Mouse (Mus musculus) urinary bladder, adult 18-20 months (tissue): ENCODE data around the gene Megf11.

ENCODE experiments used
- DNase-seq, 2 experiments: peaks; one replicate each; pipeline ENCODE4 v3.0.0; 2022; ENCODE audit warnings: low spot score in 2 of 2, mixed read lengths in 2 of 2

The Megf11 gene

DNA sequence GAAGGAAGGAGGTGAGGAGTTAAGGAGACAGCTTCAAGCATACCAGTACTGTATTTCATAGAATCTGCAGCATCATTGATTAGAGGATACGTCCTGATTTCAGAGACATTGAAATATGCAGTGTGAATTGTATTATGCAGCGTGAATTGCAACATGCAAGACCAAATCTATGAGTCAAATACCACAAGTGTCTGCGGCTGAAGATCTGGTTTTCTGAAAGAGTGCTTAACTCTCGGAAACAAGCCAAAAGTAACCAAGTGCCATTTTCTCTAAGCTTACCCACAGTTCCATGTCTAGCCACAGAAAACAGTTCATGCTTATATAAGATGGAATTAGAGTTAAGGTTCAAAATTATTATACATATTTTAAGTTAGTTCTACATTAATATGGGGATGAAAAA, 362.3 kb downstream of the Megf11 start:
- no peak for DNase-seq

DNA sequence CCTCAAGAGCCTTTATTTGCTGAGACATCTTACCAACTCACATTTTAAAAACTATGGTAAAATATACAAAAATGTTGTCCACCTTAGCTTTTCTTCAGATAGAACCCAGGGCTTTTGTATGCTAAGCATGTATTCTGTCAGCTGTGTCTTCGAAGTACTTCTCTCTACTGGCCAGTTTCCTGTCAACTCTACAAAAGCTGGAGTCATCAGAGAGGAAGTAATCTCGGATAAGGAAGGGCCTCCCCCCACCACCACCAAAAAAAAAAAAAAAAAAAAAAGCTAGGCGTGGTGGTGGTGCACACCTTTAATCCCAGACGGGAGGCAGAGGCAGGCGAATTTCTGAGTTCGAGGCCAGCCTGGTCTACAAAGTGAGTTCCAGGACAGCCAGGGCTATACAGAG, 363.9 kb downstream of the Megf11 start:
- no peak for DNase-seq

DNA sequence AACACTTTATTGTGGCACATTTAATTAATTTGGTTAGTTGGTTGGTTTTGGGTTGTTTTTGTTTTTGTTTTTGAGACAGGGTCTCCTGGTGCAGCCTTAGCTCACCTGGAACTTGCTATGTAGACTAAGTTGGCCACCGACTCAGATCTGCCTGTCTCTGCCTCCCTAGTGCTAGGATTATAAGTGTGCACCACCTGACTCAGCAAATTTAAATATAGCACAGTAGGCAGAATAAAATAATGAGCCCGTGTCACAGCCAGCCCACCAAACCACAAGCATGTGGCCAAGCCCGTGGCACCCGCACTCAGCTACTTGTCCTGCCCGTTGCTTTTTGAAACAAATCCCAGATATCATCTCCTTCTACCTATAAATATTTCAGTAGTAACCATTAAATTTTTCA, 367.1 kb downstream of the Megf11 start:
- no peak for DNase-seq

DNA sequence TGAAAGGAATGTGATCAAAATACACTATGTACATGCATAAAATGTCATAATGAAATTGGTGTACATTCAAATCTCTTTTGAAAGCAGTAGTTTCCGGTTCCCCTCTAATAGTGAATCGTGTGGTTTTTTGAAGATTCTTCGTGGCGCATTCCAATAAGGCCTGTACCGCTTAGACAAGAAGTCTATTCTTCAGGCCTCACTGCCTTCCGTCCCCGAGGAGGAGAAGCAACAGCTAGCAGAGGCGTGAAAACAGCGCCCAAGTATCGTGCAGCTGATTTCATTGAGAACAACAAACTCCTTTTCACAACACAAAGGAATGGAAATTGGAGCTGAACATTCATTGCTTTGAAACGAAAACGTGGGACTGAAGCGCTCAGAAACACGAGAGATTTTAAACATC, 372.6 kb downstream of the Megf11 start:
- DNase-seq: no peak
